Mouse (Mus musculus) urinary bladder, postnatal 14 days (tissue): Measurements from ENCODE around the gene Urad.
A peak's percentile ranks its signal among the peaks of the same experiment; 100 is the strongest.

Experiments
- DNase-seq: peaks from one replicate; pipeline ENCODE4 v3.0.0; 2021; ENCODE audit warnings: low spot score

The Urad gene

GRCm38 (mm10) chr5:147322183-147322582, at the start of gene Urad:
TSS of gene Urad (minus strand) at chr5:147322440.
- no peak for DNase-seq

- no peak for DNase-seq
Observed at GRCm38 (mm10) chr5:147370276-147370675, 48.0 kb upstream of the Urad start.

GRCm38 (mm10) chr5:147368221-147368620, 46.0 kb upstream of the Urad start:
- DNase-seq: no peak

GRCm38 (mm10) chr5:147365995-147366765, 43.9 kb upstream of the Urad start:
- no peak for DNase-seq

DNA sequence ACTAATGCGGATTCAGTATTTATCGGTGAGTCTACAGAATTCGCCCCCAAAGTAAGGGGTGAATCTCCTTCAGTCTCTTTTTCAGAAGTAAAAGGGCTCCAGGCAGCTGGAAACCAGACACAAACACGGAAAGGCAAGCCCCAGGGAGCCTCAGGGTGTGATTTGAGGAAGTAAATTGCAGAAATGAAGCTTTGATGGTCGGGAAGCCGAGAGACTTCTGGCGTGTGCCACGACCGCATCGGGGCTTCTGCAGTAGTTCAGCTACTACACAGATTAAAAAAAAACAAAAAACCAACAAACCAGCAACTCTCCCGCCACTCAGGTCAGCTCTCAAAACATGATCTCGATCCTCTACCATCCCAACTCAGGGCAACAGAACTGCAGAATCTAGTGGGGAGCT, 40.8 kb upstream of the Urad start:
- no peak for DNase-seq

GRCm38 (mm10) chr5:147358481-147358880, 36.2 kb upstream of the Urad start:
- no peak for DNase-seq

GRCm38 (mm10) chr5:147357536-147357935, 35.3 kb upstream of the Urad start:
- DNase-seq: no peak

DNA sequence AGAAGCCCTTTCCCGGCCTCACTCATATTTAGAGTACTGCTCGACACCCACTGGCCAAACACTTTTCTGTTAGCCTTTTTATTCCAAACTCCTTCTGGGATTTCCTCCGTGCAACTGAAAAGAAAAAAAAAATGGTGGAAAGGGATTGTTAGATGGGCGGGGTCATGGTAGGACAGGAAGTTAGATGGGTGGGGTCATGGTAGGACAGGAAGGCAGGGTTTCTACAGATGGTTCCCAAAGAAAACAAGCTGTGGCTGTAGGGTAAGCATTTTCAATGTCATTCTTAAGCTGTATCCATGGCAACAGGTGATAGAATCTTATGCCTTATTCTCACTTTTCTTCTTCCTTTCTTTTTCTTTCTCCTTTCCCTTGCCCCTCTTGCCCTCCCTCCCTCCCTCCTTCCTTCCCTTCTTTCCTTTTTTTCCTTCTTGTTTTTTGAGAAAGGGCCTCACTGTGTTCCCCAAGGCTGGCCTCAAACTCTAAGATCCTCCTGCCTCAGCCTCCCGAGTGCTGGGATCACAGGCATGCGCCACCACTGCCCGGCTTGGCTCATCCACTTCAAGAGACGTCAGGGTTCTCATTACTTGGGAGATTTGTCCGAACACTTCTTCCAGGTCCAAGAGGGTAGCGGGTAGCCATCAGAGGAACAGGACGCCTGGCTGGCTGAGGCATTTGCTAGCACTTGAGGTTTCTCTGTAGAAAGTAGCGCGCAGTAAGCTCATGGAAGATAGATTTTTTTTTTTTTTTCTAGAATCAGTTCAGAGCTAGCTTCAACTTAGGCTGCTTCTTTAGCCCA, 34.2 kb upstream of the Urad start:
- no peak for DNase-seq

GRCm38 (mm10) chr5:147355788-147356187, 33.5 kb upstream of the Urad start:
- DNase-seq: no peak

DNA sequence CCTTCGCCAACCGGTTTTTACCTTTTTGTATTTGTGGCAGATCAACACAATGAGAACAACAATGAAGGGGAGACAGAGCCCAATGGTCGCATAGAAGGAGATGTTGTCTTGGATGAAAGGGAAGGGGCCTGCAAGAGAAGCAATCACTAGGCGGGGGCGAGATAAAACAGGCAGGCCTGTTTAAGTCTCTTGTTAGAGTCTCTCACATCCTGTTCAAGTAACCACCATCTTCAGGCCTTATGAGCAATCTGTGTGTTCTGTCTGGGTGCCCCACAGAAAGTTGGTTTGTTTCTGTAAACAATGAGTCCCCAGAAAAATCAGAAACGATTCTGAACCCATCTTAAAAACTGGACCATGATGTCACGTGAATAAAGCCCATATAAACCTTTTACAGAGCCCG, 32.7 kb upstream of the Urad start:
- DNase-seq: no peak

- no peak for DNase-seq
Observed at GRCm38 (mm10) chr5:147354161-147354780, 32.0 kb upstream of the Urad start.

- DNase-seq: no peak
Observed at GRCm38 (mm10) chr5:147351931-147352330, 29.7 kb upstream of the Urad start.

- DNase-seq: no peak
Observed at GRCm38 (mm10) chr5:147345981-147346380, 23.7 kb upstream of the Urad start.

GRCm38 (mm10) chr5:147343904-147344303, 21.7 kb upstream of the Urad start:
- DNase-seq: no peak

- DNase-seq: no peak
Observed at GRCm38 (mm10) chr5:147342901-147343300, 20.7 kb upstream of the Urad start.

GRCm38 (mm10) chr5:147340741-147341414, 18.6 kb upstream of the Urad start:
- no peak for DNase-seq

- DNase-seq: no peak
Observed at GRCm38 (mm10) chr5:147339560-147339959, 17.3 kb upstream of the Urad start.

DNA sequence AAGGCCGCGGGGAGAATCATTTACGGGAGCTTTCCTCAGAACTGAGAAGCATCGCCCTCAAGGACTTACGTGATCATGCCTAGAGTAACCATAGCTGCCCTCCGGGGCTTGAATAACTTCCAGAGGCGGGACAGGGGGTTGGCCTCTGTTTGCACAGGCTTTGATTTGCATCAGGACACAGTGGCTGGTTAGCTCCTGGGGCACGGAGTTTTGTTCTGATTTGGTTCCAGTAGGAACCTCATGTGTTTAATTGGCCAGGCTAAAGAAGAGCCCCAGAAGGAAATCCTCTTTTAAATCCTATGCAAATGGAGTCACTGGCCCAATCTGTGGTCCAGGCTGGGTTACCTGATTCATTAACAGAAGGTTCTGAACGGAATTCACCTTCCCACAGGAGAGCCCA, 16.7 kb upstream of the Urad start:
- no peak for DNase-seq

- no peak for DNase-seq
Observed at GRCm38 (mm10) chr5:147332711-147333110, 10.5 kb upstream of the Urad start.

DNA sequence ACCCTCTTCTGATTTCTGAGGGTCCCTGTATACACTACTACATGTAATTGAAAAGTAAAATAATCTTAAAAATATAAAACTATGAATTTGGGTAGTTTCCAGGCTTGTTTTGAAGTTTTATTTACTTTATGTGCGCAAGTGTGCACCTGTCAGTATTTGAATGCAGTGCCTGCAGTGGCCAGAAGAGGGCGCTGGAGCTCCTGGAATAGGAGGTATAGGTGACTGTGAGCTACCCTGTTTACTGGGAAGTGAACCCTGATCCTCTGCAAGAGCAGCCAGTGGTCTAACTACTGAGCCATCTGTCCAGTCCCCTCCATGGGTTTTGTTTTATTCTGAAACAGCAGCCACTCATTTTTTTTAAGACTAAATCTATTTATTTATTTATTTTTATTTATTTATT, 9.3 kb upstream of the Urad start:
- DNase-seq: peak; percentile 17

GRCm38 (mm10) chr5:147329946-147330345, 7.7 kb upstream of the Urad start:
- DNase-seq: no peak

- DNase-seq: no peak
Observed at GRCm38 (mm10) chr5:147327636-147328035, 5.4 kb upstream of the Urad start.
